Mouse (Mus musculus) testis, postnatal 10 days (tissue): ENCODE results near the gene Ift43.
A peak's percentile ranks its signal among the peaks of the same experiment; 100 is the strongest.

ENCODE experiments used
- DNase-seq: peaks from one replicate; pipeline ENCODE4 v3.0.0; 2021; ENCODE audit warnings: low spot score

Ift43 gene

DNA sequence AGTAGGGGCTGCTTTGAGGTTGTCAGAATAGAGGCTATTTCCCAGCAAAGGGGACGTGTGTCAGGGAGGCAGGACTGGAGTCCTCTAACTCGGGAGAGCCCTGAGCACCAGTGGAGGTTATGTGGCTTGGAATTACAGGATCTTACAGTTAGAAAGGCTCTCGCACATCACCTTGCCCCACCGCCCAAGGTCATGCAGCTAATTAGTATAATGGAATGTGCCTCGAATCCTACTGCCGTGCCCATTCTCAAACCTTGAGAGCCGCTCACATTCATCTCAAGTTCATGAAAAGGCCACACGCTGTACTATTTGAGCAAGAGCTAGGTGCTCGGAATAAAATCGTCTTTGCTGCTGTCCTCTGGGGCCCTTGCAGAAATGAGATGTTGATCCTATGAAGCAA, 47.4 kb downstream of the Ift43 start:
- DNase-seq = no peak

DNA sequence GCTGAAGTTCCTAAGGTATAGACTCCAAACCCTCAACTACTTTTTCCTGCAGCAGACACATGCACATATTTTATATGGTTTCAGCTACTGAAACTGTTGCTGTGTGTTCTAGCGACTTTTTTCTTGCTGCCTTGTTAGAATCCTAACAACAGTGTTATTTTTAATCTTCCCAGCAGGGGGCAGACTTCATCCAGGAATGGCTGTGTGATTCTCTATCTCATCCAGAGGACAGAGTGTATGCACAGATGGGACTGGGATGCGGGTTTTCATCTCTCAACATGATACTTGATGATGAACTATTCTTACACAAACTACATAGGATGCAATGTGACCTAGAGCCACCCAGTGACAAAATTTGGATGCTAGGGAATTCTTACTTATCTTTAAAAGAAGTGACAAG, 50.5 kb downstream of the Ift43 start:
- no peak for DNase-seq

DNA sequence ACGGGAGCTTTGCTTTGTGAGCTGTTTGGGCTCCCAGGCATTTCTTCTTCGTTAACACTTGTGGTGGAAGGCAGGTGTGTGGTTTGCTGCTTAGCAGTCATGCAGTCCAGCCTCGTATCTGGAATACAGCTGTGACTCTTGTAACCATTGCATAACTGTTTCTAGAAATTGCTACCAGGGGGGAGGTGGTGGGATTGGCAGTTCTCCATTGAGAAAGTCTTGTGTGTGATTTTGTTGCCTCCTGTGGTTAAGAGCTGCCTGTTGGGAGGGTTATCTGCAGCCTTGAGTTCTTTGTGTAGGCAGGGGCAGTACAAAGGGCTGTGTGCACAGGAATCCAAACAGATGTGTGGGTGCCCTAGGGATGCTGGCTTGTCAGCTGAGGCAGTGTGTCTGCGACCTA, 53.4 kb downstream of the Ift43 start:
- DNase-seq = no peak

DNA sequence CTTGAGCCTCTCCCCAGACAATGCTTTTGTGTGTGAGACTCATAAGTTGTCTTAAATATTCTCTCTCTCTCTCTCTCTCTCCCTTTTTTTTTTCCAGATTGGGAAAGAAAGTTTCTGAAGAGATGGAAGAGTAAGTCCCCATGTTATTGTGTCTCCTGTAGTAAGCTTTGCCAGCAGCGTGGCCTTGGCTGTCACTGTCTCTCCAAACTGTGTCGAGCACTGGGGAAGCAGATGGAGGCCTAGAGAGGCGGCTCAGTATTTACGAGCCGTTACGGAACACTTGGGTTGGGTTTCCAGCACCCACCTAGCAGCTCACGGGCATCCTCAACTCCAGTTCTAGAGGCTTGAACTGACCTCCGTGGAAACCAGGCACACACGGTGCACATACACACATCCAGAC, 56.4 kb downstream of the Ift43 start:
- DNase-seq = no peak

DNA sequence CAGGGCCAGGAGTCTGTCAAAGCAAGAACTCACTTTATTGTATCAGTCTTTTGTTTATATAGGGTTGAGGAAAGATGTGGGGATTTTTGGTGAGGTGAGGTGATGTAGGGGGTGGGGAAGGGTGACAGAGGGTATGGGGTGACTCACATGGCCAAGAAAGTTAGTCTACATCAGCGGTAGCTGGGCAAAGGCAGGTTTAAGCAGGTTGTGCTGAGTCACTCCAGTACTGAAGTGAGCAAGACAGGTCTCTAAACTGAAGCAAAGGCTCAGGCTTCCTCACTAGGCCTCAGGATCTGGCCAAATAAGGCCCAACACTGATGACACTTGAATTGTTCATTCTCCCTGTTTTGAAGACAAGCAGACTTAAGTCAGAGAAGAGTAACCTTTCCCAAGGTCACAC, 60.0 kb downstream of the Ift43 start:
- no peak for DNase-seq

DNA sequence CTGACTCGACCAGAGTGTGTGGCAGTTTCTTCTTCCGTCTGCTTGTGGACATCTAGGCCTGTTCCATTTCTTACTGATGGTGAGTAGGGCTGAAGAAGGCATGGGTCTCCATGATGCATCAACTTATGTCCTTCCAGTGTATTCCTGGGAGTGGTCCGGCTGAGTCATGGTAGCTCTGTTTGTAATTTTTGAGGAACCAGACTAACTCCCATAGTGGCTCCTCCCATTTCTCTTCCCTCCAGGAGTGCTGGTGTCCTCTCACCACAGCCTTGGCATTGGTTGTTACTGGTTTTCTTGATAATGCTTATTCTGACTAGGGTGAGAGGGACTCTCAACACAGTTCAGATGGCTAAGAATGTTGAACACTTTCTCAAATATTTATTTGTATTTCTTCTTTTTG, 63.9 kb downstream of the Ift43 start:
- no peak for DNase-seq

DNA sequence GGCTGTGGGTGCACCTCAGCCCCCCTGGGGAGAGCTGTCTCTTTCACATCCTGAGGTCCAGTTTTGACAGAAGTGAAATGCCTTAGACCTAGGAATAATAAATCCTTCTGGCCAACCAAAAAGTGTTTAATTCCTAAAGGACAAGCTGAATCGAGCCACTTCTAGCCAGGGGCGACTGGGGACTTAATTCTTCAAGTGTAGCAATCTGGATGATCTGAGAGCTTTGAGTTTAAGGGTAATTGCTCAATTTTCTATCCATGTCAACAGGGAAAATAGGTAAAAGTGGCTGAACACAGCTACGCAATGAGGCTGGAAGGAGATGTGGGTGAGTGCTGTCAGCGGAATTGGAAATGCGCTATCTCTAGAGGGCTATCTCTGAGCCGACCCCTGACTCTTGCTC, 65.9 kb downstream of the Ift43 start:
- no peak for DNase-seq

DNA sequence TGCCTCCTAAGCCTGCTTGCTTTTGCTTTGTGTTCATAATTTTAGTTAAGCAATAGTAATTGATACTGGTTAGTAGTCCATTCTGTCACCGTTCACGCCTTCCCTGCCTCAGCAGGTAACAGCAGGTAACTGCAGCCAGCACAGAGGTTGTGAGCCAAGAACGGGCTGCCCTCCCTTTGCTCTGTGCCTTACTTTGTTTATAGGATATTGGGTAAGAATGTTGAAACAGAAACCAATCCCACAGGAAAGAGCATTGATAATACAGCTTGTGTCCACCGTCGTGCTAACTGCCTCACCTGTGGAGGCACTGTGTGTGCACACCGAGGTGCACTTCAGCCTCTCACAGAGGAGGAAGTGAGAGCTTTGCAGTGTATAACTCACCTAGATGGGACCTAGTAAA, 66.7 kb downstream of the Ift43 start:
- DNase-seq = no peak

DNA sequence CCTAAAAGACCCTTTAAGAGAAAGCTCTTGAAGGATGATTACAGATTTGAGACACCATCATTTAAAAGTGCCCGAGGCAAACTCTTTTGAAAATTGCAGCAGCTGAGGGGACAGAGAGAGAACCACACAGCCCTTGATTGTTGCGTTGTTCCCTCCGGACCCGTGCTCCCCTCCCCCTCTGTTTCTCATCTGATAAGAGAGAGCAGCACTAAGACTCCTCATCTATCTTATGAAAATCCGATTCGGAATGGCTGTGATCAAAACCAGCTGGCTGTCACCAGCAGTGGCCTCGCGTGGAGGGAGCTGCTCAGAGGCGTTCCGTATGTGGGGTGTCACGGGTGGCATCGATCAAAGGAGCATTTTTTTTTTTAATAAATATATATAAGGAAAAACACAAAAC, 69.6 kb downstream of the Ift43 start:
- no peak for DNase-seq

DNA sequence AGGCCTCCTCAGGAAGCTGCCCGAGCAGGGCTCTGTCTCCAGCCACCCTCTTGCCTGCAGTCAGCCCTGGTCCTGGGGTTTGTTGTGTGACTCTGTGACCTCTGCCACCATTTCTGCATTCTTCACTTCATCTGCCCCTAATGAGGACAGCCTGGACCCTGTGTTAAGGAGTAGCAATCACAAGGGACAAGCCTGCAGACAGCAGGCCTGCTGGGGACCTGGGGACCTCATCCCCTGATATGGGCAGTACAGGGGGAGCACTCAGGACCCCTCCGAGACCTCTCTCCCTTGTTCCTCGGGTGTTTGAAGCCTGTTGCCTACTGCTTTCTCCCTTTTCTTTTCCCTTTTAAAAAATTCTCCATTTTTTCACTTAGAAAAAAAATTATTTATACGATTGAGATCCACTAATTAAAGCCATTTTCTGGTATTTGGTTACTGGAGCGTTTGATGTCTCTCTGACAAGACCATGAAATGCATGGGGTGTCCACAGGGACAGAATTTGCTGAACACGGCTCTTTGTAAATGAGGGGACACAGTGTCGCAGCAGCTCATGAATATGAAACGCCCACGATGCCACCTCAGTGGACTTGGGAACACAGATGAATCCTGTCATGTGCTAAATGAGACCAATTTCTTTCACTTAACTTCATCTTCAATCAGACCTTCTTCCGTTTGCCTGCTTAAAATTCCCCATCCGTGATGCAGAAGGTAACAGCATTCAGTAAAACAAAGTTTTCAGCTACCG, 71.0 kb downstream of the Ift43 start:
- no peak for DNase-seq

DNA sequence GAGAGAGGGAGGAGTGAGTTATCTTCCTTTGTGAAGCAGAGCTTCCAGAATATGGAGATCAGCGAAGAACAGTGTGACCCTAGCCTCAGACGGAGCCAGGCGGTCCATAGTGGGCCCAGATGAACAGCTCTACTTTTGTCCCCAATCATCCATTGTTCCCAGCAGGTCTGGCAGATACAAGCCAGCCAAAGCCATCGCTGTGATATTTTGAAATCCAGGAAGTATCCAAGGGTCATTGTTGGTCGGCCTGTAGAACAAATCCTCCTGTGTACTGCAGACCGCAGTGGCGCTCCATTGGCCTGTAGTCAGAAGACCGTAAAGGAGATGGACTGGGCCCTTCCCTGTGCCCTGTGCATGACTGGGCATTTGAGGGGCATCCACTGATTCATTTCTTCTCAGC, 72.8 kb downstream of the Ift43 start:
- DNase-seq = no peak

DNA sequence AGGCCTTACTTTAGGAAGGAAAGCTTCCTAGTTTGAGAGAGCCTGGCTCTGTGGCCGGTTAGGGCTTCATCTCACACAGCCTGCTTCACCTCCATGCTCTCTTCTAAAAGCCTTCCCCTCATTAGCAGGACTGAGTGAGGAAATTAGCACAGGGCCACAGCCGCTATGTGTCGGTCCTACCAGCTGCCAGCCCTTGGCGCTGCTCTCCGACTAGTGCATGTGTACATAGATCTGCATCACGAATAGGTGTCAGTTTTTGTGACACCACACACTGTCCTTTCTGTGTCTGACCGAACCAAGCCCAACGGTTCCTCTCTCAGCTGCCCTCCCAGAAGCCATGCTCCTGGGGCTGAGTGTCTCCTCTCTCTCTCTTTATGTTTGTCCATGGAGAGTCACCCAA, 74.8 kb downstream of the Ift43 start:
- no peak for DNase-seq

DNA sequence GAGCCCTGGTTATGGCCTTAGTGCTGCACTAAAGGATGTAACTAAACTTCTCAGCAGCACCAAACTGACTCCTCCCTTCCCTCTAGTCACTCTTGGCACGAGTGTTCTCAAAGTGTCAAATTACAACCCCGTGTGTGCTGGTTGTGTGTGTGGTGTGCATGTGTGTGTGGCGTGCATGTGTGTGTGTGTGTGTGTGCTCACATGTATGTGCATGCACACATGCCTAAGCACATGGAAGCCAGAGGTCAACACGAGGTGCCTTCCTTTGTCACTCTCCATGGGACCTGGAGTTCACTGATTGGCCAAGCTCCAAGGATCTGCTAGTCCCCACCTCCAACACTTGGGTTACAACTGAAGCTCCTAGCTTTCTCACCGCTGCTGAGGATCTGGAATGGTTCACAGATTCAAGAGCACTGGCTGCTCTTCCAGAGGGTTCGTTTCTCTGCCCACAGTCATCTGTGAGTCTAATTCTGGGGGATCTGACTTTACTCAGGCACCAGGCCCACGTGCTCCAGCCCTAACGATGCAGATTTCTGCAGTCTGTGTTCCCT, 75.6 kb downstream of the Ift43 start:
- DNase-seq = no peak

DNA sequence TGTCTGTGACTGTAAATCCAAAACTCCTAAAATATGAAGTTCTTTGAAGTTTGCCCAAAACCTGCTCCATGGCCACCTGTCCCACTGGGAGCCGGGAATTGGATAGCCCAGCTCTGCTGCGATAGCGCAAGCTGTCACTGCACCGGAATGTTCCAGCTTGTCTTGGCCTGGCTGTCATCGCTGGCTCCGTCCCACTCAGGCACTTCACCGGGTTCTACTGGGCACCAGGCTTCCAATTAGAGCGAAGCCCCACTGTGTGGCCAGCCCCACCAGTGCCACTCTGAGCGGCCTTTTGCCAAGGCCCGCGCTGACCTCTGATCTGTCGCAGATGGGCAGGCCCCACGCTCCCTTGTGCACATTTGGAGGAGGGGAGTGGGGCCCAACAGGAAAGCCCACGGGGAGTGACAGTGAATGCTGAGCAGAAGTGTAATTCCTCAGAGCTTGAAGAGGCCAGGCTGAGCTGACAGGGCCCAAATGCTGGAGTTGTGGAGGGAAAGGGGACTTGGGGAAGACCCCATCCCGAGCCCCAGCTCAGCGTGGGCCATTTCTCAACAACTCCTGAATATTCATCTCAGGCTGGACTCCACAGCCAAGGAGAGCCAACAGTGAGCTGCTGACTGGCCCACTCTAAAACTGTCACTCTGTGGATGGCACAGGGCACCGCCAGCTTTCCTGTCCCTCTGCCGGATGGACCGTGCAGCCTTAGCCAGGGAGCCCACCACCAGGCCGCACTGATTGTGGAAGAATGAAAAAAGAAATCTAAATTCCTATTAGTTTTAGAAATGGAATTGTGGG, 76.5 kb downstream of the Ift43 start:
- no peak for DNase-seq

DNA sequence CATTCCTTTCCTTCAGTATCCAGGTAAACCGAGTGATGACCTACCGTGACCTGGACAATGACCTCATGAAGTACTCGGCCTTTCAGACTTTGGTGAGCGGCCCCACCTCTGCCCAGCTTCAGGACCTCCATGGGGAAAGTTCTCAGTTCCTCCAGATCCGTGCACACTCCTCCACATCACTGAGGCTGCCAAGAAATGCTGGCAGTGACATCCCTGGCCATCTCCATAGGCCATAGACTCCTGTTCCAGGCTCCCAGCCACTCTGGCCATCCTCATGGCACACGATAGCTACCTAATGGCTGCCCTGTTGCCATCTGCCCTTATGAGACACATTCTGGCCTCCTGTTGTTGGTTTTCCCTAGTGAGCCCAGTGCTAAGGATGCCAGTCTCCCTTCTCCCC, 79.1 kb downstream of the Ift43 start:
- no peak for DNase-seq

DNA sequence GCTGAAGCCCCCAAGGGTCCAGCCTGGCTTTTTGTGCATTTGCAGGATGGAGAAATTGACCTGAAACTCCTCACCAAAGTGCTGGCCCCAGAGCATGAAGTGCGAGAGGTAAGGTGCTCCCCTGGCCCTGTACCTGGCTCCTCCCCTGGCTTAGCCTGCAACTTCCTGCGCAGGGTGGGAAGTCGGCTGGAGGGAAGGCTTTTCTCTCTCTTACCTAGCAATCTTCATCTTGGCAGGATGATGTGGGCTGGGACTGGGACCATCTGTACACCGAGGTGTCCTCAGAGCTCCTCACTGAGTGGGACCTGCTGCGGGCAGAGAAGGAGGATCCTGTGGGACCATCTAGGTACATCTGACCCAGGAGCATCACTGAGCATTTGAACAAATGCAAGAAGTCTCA, 79.6 kb downstream of the Ift43 start:
- no peak for DNase-seq

DNA sequence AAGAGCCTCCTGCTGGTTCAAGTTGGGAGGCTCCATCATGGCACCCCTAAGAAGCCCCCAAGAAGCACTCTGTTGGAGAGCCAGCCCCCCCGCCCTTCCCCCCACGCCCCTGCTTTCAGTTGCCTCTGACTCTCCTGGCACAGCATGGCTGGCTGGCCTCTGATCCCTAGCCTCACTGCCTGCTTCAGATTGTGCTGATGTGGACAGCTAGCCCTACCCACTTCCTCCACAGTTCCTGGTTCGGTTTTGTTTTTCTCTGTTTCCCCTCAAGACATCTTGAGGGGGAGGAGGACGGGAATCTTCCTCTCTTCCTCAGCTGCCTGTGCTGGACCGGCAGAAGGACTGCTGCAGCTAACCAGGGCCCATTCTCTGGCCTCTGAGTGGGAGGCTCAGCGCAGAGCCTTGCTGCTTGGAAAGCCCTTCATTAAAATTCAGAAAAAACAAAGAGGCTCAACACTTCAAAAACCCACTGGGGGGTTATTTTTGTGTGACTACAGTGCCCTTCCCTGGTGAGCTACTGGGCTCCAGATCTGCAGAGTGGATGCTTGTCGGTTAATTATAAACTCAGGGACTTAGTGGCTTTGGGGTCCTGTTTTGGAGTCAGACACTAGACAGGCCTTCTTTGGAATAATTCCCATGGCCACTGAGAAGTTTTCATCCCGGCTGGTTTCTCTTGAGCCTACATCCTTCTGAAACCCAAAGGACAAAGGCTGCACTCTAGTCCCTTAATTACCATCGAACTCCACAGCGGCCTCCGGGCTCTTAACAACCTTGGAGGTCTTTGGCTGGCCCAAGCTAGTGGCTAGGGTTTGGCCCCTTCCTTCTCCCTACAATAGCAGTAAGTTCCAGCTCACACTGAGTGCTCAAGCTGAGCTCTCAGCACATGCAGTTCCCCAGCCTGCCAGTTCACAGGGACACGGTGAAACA, 80.8 kb downstream of the Ift43 start:
- DNase-seq = peak; percentile 50

DNA sequence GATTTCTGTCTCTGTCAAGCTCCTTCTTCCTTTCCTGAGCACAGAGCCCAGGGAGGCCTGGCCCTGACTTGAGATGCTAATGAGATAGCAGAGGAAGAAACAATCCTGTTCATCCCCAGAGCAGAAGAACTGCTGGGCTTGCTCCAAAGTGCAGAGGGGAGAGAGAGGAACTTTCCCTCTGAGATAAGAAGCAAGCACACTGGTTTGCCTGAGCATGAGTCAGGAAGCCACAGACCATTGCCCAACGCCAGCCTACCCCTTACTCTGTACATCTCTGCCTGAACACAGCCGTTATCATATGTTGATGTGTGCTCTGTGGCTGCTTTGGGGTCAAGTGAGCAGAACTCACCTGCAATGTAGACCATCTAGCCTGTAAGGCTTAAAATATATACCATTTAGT, 83.9 kb downstream of the Ift43 start:
- DNase-seq = no peak

DNA sequence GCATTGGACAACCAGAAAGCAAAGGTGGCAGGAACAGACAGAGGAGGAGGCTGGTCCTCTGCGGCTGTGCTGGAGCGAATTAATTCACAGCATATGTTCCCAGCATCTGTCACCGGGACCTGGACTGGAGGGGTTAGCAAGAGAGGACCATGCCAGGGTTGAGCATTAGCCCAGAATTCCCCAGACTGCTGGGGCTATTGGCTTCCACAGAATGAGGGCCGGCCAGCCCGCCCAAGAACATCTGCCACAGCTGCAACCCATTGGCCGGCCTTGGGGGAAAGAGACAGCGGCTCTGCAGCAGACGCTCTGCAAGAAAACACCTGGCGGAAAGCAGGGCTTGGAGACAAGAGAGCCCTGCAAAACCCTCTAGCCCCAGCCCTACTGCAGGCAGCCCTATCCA, 84.7 kb downstream of the Ift43 start:
- peak; percentile 56 for DNase-seq

DNA sequence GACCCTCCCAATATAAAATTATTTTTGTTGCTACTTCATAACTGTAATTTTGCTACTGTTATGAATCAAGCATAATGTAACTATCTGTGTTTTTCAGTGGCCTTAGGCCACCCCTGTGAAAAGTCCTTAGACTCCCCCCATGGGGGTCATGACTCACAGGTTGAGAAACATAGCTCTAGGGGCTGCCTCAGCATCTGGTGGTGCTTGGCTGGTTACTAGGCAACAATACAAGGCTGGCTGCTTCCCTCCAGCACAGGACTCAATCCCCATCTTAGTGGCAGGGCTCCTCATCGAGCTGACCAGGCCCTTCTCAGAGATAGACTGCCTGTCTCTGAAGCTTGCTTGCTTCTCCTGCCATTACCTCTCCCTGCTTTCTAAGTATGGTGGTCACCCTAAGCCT, 86.4 kb downstream of the Ift43 start:
- no peak for DNase-seq

DNA sequence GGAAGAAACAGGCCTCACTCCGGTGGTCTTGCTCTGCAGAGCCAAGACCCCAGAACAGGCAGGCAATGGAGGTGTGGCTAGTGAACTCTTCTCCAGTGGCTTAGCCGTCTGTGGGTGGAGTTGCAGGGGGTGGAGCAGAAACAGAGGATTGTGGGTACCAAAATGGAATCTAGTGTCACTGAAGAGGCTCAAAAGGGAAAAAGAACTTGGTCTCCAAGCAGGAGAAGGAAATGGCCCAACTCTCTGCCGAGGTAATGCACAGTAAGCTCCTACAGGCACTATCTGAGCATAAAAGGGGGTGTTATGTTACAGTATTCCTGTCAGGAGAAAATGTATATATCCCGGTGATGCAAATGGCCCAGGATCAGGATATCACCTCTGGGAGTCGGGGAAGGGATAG, 86.9 kb downstream of the Ift43 start:
- DNase-seq = no peak

DNA sequence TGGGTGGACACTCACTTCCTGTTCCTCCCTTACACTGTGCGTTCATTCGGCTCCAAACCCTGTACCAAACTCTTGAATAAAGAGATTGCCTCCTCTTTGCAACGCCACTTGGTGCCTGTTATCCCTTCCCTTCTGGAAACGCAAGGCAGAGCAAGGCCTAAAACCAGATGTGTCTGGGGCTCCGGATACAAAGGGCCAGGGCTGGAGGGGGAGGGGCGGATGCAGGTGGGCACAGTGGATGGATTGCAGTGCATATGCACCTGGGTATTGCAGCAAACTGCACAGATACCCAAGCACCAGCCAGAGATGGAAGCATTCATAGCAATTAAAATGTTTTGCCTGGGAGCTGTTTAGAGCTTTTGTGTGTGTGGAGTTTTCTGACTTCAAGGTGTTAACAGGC, 91.0 kb downstream of the Ift43 start:
- DNase-seq = no peak
